Mouse (Mus musculus): ENCODE data around the gene Farp2.
"Not testable (repeated sequence)": the region's sequence is repeated elsewhere in the genome, so short reads cannot be mapped to it uniquely, and the experiment has no call there.

Gene Farp2

GRCm38 (mm10) chr1:93635091-93635579 is 123.3 kb downstream of the Farp2 start:
- peak; percentile 22 for DNase-seq (ENCODE audit: low spot score)

- DNase-seq (ENCODE audit: low spot score): peak; percentile 99
Measured at GRCm38 (mm10) chr1:93635580-93636192, 123.8 kb downstream of the Farp2 start.

- peak; percentile 53 for DNase-seq (ENCODE audit: low spot score)
Measured at GRCm38 (mm10) chr1:93636211-93636897, 124.5 kb downstream of the Farp2 start.

- no peak for DNase-seq (ENCODE audit: low spot score)
Measured at GRCm38 (mm10) chr1:93641978-93642377, 130.1 kb downstream of the Farp2 start.

GRCm38 (mm10) chr1:93642692-93643091 is 130.8 kb downstream of the Farp2 start:
- no peak for DNase-seq (ENCODE audit: low spot score)

GRCm38 (mm10) chr1:93649604-93650172 is 137.8 kb downstream of the Farp2 start:
- no peak for DNase-seq (ENCODE audit: low spot score)

GRCm38 (mm10) chr1:93654275-93654674 is 142.4 kb downstream of the Farp2 start:
- no peak for DNase-seq (ENCODE audit: low spot score)

GRCm38 (mm10) chr1:93654798-93655197 is 142.9 kb downstream of the Farp2 start:
- no peak for DNase-seq (ENCODE audit: low spot score)

GRCm38 (mm10) chr1:93656325-93657024 is 144.6 kb downstream of the Farp2 start:
- DNase-seq (ENCODE audit: low spot score): no peak

GRCm38 (mm10) chr1:93657025-93657360 is 145.1 kb downstream of the Farp2 start:
- DNase-seq (ENCODE audit: low spot score): no peak

GRCm38 (mm10) chr1:93658559-93658958 is 146.7 kb downstream of the Farp2 start, which contains the start of gene Stk25:
Gene Stk25 (minus strand): TSS chr1:93658659.
- not testable (repeated sequence) for DNase-seq (ENCODE audit: low spot score)

- peak; percentile 53 for DNase-seq (ENCODE audit: low spot score)
Measured at GRCm38 (mm10) chr1:93667760-93668400, 156.0 kb downstream of the Farp2 start.

GRCm38 (mm10) chr1:93668791-93669548 is 157.1 kb downstream of the Farp2 start:
- peak; percentile 89 for DNase-seq (ENCODE audit: low spot score)

GRCm38 (mm10) chr1:93669941-93670340 is 158.1 kb downstream of the Farp2 start:
- no peak for DNase-seq (ENCODE audit: low spot score)

All from embryo, embryonic 10.5 days (tissue).